Comparison of ENCODE assay signal across 13 mouse cellular contexts in genomic region chr16:81284859-81285837, GRCm38 (mm10).
DNase-seq lines count a peak whose midpoint lies in the region; ATAC-seq and TF ChIP-seq lines count a peak whose summit lies in the region.
"Had no signal": no experiment of that assay in that cellular context is flagged by ENCODE, and none has a peak within 500 bp of the region (broad histone marks: within the 10 kb centered on the region; RNA-seq: fewer than 3 reads in every experiment).

No protein-coding gene starts in this region.

- H3K4me2 ChIP-seq in forebrain, postnatal 0 days (ENCODE audit: low read depth) = no peak overlapping the region
- H3K4me2 ChIP-seq in midbrain, embryonic 12.5 days (replicated peaks) = peak overlapping the region; percentile 15; the same call in 1 of the 2 replicates
- H3K4me2 ChIP-seq: heart, embryonic 15.5 days; limb, embryonic 13.5 days; liver, embryonic 15.5 days had no signal

- 9% methylated on average over 7 of the region's 7 CpGs for WGBS in forebrain, postnatal 0 days
- WGBS in midbrain, embryonic 12.5 days = 29% methylated on average over 7 of the region's 7 CpGs

- no peaks in the 10 kb centered on the region for H3K4me1 ChIP-seq in forebrain, postnatal 0 days (ENCODE audit: insufficient read depth)
- H3K4me1 ChIP-seq in midbrain, embryonic 12.5 days = no peaks in the 10 kb centered on the region
- H3K4me1 ChIP-seq: heart, embryonic 15.5 days; limb, embryonic 13.5 days; liver, embryonic 15.5 days had no signal

- DNase-seq in cerebellum, adult 9-10 months = peak; percentile 6
- DNase-seq in cerebellum, postnatal 25 days = no peak
- DNase-seq in Muller cell, postnatal 12 days (ENCODE audit: inconsistent ontology term) = peak; percentile 71
- DNase-seq in forebrain, postnatal 0 days = peak; percentile 31
- no peak for DNase-seq in urinary bladder, postnatal 25 days (ENCODE audit: low spot score)
- DNase-seq in thymus, postnatal 14 days = no peak

- no peak overlapping the region for H3K27ac ChIP-seq in forebrain, postnatal 0 days (ENCODE audit: low read depth, low read length)
- H3K27ac ChIP-seq in midbrain, embryonic 12.5 days (replicated peaks) = 0 out of 2 replicates have a peak overlapping the region, but pooled peaks have one; percentile 15
- H3K27ac ChIP-seq: heart, embryonic 15.5 days; limb, embryonic 13.5 days; liver, embryonic 15.5 days; macrophage had no signal

- no peaks in the 10 kb centered on the region for H3K36me3 ChIP-seq in forebrain, postnatal 0 days (ENCODE audit: insufficient read depth)
- H3K36me3 ChIP-seq in midbrain, embryonic 12.5 days = no peaks in the 10 kb centered on the region
- H3K36me3 ChIP-seq: heart, embryonic 15.5 days; limb, embryonic 13.5 days; liver, embryonic 15.5 days had no signal

- H3K27me3 ChIP-seq in forebrain, postnatal 0 days (ENCODE audit: insufficient read depth, low read length) = no peaks in the 10 kb centered on the region
- H3K27me3 ChIP-seq in midbrain, embryonic 12.5 days = no peaks in the 10 kb centered on the region
- H3K27me3 ChIP-seq: heart, embryonic 15.5 days; limb, embryonic 13.5 days; liver, embryonic 15.5 days; Patski had no signal

- TF ChIP-seq CTCF in forebrain, postnatal 0 days (IDR thresholded peaks at IDR 0.05; ENCODE audit: low read depth) = no peak

- no peak overlapping the region for H3K4me3 ChIP-seq in forebrain, postnatal 0 days (ENCODE audit: low read depth, low read length)
- H3K4me3 ChIP-seq in midbrain, embryonic 12.5 days = no peak overlapping the region
- H3K4me3 ChIP-seq: heart, embryonic 15.5 days; limb, embryonic 13.5 days; liver, embryonic 15.5 days had no signal

- no peak overlapping the region for H3K9ac ChIP-seq in forebrain, postnatal 0 days
- no peak overlapping the region for H3K9ac ChIP-seq in midbrain, embryonic 12.5 days (replicated peaks)
- H3K9ac ChIP-seq: heart, embryonic 15.5 days; limb, embryonic 13.5 days; liver, embryonic 15.5 days had no signal

- ATAC-seq in forebrain, postnatal 0 days = peak; percentile 74
- ATAC-seq in midbrain, embryonic 12.5 days (ENCODE audit: low FRiP score, low read depth) = peak; percentile 88
- ATAC-seq in inflammation-experienced regulatory T-cells, adult 6 months = no peak
- ATAC-seq: Patski had no signal

- no peaks in the 10 kb centered on the region for H3K9me3 ChIP-seq in forebrain, postnatal 0 days (ENCODE audit: low read length)
- no peaks in the 10 kb centered on the region for H3K9me3 ChIP-seq in midbrain, embryonic 12.5 days
- H3K9me3 ChIP-seq: heart, embryonic 15.5 days; limb, embryonic 13.5 days; liver, embryonic 15.5 days had no signal

Comparison
In these comparisons a context has a peak if more than half of its experiments do, and no peak if none do; other contexts are left out.
1. DNase-seq: peak in cerebellum, adult 9-10 months (single experiment), Muller cell, postnatal 12 days (single experiment) and forebrain, postnatal 0 days (single experiment); none in cerebellum, postnatal 25 days (0 of 2), urinary bladder, postnatal 25 days (single experiment) and thymus, postnatal 14 days (single experiment).